Mouse (Mus musculus) embryo, embryonic 10 days (tissue): ENCODE data around the gene Gstt1.
"Not testable (repeated sequence)": the region's sequence is repeated elsewhere in the genome, so short reads cannot be mapped to it uniquely, and the experiment has no call there.

Experiments
- DNase-seq: peaks from one replicate; pipeline ENCODE4 v3.0.0-alpha.2; 2015; ENCODE audit warnings: low spot score

Gstt1 gene

DNA sequence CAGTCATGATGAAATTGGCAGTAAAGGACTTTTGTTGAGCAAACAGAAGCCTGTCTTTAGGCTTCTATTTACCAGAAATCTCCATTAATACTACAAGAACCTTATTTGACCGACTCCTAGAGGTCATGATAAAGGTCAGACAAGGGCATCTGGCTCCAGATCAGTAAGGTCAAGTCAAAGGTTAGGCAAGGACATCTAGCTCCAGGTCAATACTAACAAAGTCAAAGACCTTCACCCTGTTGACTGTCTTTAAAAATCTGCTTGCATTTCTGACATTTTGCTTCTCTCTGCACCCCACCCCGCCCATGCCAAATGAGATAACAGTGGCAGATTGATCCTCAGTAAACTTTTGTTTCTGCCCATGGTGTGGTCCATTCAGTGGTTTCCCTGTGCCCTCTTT is 5.8 kb upstream of the Gstt1 start:
- DNase-seq: no peak

DNA sequence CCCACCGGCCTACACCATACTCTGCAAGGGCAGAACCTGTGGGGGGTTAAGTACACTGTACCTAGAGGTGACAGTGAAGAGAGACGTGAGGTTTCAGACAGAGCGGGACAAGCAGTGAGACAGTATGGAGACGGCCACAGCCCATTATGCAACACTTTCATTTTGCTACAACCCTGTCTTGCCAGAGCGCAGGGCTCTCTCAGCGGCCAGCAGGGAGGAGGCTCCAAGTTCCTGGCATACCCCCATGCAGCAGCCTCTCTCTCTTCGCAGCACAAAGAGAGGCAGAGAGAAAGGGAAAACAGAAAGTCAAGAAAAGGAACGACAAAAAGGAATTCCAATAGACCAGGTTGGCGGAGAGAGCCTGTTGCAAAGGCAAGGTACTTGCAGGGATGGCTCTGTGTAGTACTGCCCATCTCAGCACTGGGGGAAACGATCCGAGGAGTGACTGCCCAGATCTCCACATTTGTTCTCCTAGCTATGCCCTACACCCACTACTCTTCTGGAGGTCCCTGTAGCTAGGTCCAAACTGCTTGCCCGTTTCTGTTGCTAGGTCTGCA is 687 bp downstream of the Gstt1 start:
- peak; percentile 57 for DNase-seq

DNA sequence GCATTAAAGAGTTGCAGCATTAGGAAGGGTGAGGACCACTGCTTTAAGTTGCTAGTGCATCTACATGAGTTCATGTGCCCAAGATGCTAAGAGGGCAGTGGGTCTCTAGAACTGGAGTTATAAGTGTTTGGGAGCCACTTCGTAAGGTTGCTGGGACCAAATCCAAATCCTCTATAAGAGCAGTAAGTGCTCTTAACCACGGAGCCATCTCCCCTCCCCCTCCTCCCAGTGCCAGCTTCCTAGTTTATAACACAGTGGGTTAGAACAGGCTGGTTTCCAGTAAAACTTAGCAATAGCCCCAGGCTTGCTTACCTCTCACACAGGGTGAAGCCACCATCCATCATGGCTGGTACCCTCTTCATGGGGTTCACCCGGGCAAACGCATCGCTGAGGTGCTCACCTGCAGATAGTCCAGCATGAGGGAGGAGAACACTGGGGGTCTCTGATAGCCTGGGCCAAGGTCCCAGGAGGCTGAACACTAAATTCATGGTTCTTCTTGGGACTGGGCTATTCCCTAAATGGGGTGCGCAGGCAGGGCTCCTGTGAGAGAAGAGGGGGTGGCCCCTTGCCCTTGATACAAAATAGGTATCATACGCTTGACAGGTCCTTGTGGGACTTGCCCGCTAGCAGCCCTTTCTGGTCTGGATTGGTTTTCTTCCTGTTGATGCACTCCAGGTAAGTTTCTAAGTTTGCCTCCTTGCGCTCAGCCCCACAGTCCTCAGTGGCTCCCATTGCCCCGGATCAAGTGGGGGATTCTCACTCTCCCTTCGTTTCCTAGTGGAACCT is 1.5 kb downstream of the Gstt1 start:
- no peak for DNase-seq

DNA sequence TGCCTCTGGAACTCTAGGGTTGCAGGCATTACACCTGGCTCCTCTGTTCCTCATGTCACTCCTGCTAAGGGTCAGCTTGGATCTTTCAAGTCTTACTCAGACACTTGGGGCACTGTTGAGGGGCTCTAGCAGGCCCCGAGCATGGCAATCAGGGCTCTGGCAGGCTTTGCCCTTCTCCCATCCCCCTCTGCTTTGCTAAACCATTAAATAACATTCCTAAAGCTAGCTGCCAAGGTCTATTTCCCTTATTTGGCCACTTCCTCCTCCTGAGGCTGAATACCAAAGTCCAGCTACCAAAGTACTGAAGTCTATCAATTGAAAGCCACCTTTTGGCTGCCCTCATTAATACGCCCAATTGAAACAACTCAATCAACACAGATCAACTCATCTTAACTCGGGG is 3.5 kb downstream of the Gstt1 start:
- peak; percentile 31 for DNase-seq

DNA sequence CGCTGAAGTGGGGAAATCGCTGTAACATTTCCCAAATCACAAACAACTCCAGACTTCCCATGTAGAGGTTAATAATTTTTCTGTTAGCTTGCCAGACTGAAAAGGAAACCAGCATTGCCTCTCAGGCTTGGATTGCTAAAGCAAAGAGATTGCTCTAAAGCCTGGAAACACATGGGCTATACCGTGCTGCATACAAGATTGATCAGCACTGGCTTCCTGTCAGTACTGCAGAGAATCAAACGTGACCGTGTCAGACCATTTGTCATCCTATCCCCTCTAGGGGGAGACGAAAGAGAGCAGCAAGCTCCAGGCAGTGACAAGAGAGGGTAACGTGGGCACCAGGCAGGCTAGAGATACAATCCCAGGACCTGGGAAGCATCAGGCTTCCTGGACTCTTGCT is 7.6 kb downstream of the Gstt1 start:
- DNase-seq: peak; percentile 53

GRCm38 (mm10) chr10:75789841-75790240 is 8.5 kb downstream of the Gstt1 start:
- DNase-seq: no peak

- DNase-seq: no peak
Observed at GRCm38 (mm10) chr10:75789081-75789735, 9.2 kb downstream of the Gstt1 start.

- DNase-seq: no peak
Observed at GRCm38 (mm10) chr10:75788277-75788676, 10.1 kb downstream of the Gstt1 start.

GRCm38 (mm10) chr10:75785442-75785841 is 12.9 kb downstream of the Gstt1 start:
- no peak for DNase-seq

GRCm38 (mm10) chr10:75780769-75781578 is 17.4 kb downstream of the Gstt1 start, which contains the start of the genes Gm20441 and Gstt3:
TSS of gene Gm20441 (minus strand) at chr10:75780954.
TSS of gene Gstt3 (minus strand) at chr10:75781414.
- DNase-seq: peak; percentile 84

DNA sequence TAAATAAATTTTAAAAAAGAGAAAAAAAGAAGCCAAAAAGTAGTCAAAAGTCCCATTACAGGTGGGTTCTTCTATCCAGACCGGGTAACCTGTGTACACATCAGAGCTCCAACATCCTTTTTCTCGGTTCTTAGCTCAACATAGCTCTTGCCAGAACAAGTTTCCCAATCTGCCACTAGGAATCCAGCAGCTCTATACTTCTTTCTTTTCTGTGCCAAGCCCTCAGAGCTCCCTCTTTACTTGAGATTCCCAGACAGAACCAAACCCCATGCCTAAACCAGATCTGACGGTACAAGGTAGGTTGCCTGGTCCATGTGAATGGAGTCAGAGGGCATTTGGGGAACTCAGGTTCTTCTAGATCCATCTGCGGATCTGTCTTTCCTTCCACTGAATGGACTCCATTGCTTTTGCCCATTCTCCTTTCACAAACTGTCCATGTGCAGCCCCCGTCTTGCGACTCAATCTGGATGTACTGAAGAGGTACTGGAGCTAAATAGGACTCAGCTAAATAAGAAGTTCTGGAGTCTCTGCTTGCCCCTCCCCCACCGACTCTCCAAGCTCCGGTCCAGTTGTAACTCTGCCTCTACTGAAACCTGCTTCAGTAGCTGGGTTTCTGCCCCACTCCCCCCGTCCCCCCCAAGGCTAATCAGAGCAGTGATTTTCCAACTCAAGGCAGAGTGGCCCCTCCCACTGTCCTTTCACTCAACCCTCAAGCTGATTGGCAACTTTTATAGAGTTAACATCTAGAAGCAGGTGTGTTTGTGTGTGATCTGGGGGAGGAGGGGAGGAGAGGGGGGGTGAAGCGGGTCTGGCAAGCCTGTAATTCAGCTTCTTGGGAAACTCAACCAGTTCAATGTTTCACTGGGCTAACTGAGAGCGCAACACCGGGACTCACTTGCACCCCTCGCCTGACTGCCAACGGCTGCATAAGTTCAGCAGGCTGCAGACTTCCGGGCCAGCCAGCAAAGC is 18.9 kb downstream of the Gstt1 start:
- no peak for DNase-seq

- no peak for DNase-seq
Observed at GRCm38 (mm10) chr10:75777885-75778284, 20.5 kb downstream of the Gstt1 start.

DNA sequence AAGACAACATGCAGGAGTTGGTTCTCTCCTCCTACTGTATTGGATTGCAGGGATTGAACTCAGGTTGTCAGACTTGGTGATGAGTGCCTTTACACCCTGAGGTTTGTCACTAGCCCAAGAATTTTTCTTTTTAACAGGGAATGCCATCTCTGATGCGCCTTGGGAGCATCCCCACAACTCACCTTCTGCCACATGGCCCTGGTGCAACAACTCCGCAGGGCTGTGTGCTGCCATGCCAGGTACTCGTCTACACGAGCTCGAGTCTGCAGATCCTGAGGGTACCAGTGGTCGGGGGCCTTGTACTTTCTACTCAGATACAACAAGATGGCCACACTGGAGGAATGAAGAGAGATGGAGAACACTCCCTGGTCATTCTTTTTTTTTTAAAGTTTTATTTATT is 21.8 kb downstream of the Gstt1 start:
- no peak for DNase-seq

DNA sequence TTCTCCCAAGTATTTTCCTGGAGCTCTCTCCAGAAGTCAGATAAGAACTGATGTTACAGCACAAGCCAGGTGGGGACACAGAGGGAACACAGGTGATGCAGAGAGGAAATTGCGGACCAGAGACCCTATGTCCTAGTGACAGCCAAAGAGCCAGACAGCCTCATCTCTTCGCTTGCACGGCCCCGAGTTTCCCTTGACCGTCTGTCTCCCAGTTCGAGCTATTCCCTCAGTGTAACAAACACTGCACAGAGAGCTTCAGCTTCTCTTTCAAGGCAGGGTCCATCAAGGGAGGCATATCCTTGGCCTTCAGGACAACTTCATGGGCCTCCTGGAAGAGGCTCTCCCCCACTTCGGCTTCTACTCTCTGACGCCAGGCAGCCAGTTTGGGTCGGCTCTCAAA is 23.8 kb downstream of the Gstt1 start:
- no peak for DNase-seq

- DNase-seq: no peak
Observed at GRCm38 (mm10) chr10:75774102-75774501, 24.3 kb downstream of the Gstt1 start.

GRCm38 (mm10) chr10:75772795-75773664 is 25.4 kb downstream of the Gstt1 start, which contains the start of gene Ddt:
TSS of gene Ddt (minus strand) at chr10:75773414.
- DNase-seq: peak; percentile 95

DNA sequence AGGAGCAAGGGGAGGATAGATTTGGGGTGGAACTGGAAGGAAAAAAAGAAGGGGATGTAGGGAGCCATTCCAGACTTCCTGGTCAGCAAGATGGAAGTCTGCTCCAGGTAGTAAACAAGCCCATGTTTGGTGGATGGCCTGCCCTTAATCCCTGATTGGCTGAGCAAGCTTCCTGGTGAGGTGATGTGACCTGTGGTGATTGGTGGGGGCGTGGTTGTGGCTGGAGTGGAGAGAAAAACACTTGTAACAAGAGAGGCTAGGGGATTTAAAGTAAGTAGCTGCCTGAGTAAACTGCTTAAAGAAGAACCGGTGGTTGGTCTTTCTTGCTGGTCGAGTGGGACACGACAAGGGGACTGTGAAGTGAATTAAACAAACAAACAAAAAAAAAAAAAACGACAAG is 30.6 kb downstream of the Gstt1 start:
- DNase-seq: not testable (repeated sequence)

DNA sequence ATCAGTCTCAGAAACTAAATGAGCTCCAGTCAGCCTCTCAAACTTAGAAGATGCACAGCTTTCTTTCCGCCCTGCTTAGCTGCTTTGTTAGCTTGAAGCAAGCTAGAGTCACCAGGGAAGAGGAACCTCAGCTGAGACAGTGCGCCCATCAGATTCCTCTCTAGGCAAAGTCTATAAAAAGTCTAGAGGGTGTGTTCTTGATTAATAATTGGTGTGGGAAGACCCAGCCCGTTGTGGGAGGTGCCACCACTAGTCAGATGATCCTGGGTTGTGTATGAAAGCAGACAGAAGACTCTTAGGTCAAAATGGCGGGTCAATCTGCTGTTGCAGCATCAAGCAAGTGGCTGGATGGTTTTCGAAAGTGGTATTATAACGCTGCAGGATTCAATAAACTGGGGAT is 31.5 kb downstream of the Gstt1 start:
- DNase-seq: no peak

DNA sequence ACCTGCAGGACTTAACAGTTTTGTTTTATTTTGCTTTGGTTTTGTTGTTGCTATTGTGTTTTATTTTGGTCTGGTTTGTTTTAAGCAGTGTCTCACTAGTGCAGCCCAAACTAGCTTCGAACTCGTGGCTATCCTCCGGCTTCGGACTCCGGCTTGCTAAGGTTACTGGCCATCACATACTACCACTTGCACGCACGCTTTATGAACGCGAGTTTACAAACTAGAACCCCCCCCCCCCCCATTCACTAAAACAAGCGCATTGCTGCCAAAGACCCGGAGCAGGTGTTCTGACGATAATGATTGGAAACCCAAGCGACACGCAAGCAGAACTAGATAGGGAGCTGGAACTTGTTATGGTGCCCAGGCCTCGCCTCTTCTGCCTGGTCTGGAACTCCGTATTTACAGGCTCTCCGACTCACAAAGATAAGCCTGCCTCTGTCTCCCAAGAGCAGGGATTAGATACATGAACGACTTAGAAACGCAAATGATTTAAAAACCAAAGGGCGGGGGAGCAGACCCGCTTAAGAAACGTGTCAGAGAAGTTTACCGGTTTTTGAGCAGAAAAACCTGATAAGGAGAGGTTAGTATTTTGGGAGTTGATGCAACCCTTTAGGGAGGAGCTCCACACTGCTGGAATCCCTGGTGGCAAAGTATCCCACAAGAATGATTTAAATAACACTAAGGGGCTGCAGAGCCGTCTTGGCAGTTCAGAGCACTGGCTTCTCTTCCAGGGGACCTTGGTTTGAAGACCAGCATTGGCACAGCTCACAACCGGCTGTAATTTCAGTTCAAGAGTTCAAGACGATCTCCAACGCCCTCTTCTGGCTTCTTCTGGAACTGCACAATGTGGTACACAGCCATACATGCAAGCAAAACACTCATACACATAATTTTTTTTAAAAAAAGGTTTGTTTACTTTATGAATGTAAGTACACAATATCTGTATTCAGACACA is 33.6 kb downstream of the Gstt1 start:
- peak; percentile 95 for DNase-seq
